Mouse (Mus musculus): ENCODE measurements around the gene Abcc2. TPM values are rescaled to one million over a fixed set of nuclear protein-coding genes. Genes with fewer than 3 reads are reported as not detected.
A peak's percentile ranks its signal among the peaks of the same experiment; 100 is the strongest.

Abcc2 gene
- total RNA-seq (2014; rRNA removed) (488 and 590 TPM in 2 replicates), polyA plus RNA-seq (2012; rRNA removed) (230 and 298 TPM in 2 replicates)

DNA sequence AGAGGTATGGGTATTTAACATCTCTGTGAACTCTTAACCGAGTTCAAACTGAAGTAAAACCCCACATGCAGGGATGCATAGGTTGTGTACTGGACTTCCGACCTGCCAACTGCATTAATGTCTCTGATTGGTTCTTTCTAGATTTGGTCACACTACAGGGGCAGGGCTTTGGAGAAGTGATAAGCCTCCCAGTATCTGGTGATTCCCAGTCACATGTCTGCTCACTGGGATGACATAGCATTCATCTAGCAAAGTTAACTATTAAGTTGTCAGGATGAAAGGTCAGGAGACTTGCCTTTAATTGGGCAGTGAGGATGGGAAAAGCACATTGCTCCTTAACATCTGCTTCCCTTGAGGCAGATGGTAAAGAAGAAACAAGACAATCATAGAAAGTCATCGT lies at the start of gene Abcc2:
Abcc2 (plus strand) TSS at position 213 of the 400 bp plus-strand sequence.
- peaks cover 17% of the 10 kb centered on the region for H3K4me1 ChIP-seq (ENCODE audit: control insufficient read depth, insufficient read depth, low read length)
- 22% methylated on average over 3 of the region's 3 CpGs for WGBS
- peak within 1 kb of the TSS; percentile 98 for H3K9ac ChIP-seq (ENCODE audit: low read depth, low read length)

DNA sequence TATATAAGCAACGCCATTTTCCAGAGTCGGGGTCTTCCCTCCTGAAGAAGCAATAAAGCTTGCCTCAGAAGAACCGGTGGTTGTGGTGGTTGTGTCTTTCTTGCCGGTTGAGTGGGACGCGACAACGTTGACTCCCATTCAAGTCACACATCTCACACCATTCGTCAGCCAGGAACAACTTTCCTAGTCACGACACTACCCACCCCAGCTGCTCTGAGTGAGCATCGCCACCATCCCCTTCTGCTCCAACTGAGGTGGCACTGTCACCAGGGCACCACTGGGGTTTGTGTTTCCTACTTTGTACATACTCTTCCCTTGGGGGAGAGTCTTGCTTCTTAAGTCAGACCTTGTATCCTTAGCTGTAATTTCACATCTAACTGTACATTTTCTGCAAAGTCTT lies 43.6 kb upstream of the Abcc2 start:
- H3K9ac ChIP-seq (ENCODE audit: low read depth, low read length) = no peak overlapping the region
- H3K4me3 ChIP-seq (ENCODE audit: insufficient read depth, low read depth, low read length) = no peak overlapping the region
- no peaks in the 10 kb centered on the region for H3K27me3 ChIP-seq (ENCODE audit: control insufficient read depth, insufficient read depth, low read length)

More for the DNA sequence above, at the start of gene Abcc2:
- Histone ChIP-seq H3K27ac (replicated peaks; ENCODE audit: insufficient read depth, low read depth, low read length) (peak within 1 kb of the TSS; percentile 95), H3K79me2 (ENCODE audit: control insufficient read depth, insufficient read depth, low read length) (peaks cover 10% of the 10 kb centered on the region; the same call in 1 of the 2 replicates), H3K27me3 (ENCODE audit: control insufficient read depth, insufficient read depth, low read length) (no peaks in the 10 kb centered on the region), H3K4me3 (ENCODE audit: insufficient read depth, low read depth, low read length) (peak within 1 kb of the TSS; percentile 78), H3K36me3 (ENCODE audit: control insufficient read depth, insufficient read depth, low read length) (peaks cover 26% of the 10 kb centered on the region)
- DNase-seq (ENCODE audit: extremely low read depth, low read depth, low spot score) = peak; percentile 100
- TF ChIP-seq POLR2A (IDR thresholded peaks at IDR 0.05; ENCODE audit: extremely low read depth, insufficient read depth, low read length) (no peak), CTCF (IDR thresholded peaks at IDR 0.05; ENCODE audit: low read depth, low read length) (no peak)

DNA sequence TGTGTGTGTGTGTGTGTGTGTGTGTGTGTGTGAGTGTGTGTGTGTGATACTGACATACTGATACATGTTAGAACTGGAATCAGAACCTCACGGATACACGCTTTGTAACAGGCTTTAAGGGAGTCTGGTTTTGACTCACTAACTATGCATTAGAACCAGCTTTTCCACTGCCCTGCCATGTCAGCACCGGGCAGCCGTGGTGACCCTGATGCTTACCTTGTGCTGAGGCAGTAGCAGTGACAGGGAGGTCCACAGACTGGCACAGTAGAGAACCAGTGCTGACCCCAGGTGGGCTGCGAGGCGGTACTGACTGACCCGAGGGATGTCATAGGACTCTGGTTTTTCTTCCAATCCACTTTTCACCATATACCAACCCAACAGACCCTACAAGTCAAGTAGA lies 38.6 kb upstream of the Abcc2 start:
- TF ChIP-seq CTCF (IDR thresholded peaks at IDR 0.05; ENCODE audit: low read depth, low read length) (no peak), POLR2A (IDR thresholded peaks at IDR 0.05; ENCODE audit: extremely low read depth, insufficient read depth, low read length) (no peak)
- 97% methylated on average over 7 of the region's 7 CpGs for WGBS
- Histone ChIP-seq H3K4me1 (ENCODE audit: control insufficient read depth, insufficient read depth, low read length) (no peaks in the 10 kb centered on the region), H3K9ac (ENCODE audit: low read depth, low read length) (no peak overlapping the region), H3K27me3 (ENCODE audit: control insufficient read depth, insufficient read depth, low read length) (no peaks in the 10 kb centered on the region), H3K27ac (replicated peaks; ENCODE audit: insufficient read depth, low read depth, low read length) (no peak overlapping the region), H3K79me2 (ENCODE audit: control insufficient read depth, insufficient read depth, low read length) (no peaks in the 10 kb centered on the region), H3K4me3 (ENCODE audit: insufficient read depth, low read depth, low read length) (no peak overlapping the region), H3K36me3 (ENCODE audit: control insufficient read depth, insufficient read depth, low read length) (peaks cover 66% of the 10 kb centered on the region)
- no peak for DNase-seq (ENCODE audit: extremely low read depth, low read depth, low spot score)

More for the DNA sequence above, 43.6 kb upstream of the Abcc2 start:
- no peaks in the 10 kb centered on the region for H3K79me2 ChIP-seq (ENCODE audit: control insufficient read depth, insufficient read depth, low read length)
- TF ChIP-seq POLR2A (IDR thresholded peaks at IDR 0.05; ENCODE audit: extremely low read depth, insufficient read depth, low read length) = no peak
- TF ChIP-seq CTCF (IDR thresholded peaks at IDR 0.05; ENCODE audit: low read depth, low read length) = no peak
- H3K27ac ChIP-seq (replicated peaks; ENCODE audit: insufficient read depth, low read depth, low read length) = no peak overlapping the region
- 96% methylated on average over 10 of the region's 10 CpGs for WGBS
- H3K4me1 ChIP-seq (ENCODE audit: control insufficient read depth, insufficient read depth, low read length) = no peaks in the 10 kb centered on the region
- no peak for DNase-seq (ENCODE audit: extremely low read depth, low read depth, low spot score)
- peaks cover 52% of the 10 kb centered on the region for H3K36me3 ChIP-seq (ENCODE audit: control insufficient read depth, insufficient read depth, low read length)

DNA sequence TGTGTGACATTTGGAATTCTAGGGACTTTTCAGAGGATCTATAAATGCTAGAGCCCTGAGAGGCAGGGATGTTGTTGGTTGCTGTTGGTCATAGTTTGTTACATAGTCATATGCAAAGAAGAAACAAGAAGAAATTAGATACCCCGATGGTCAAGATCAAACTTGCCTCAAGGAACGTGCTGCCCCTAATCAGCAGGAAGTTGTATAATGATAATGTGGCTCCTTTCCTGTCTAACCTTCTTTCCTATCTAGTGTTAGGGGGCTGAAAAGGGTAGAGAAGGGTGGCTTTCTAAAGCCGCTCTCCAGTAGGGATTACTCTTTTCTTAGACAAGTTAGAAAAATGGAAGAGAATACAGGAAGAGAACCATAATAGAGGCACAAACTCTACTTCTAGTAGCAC lies 36.3 kb upstream of the Abcc2 start:
- TF ChIP-seq POLR2A (IDR thresholded peaks at IDR 0.05; ENCODE audit: extremely low read depth, insufficient read depth, low read length) = no peak
- H3K4me1 ChIP-seq (ENCODE audit: control insufficient read depth, insufficient read depth, low read length) = no peaks in the 10 kb centered on the region
- H3K9ac ChIP-seq (ENCODE audit: low read depth, low read length) = no peak overlapping the region
- H3K36me3 ChIP-seq (ENCODE audit: control insufficient read depth, insufficient read depth, low read length) = peaks cover 62% of the 10 kb centered on the region
- WGBS = 86% methylated on average over 3 of the region's 3 CpGs
- H3K27me3 ChIP-seq (ENCODE audit: control insufficient read depth, insufficient read depth, low read length) = no peaks in the 10 kb centered on the region
- H3K4me3 ChIP-seq (ENCODE audit: insufficient read depth, low read depth, low read length) = no peak overlapping the region
- no peak overlapping the region for H3K27ac ChIP-seq (replicated peaks; ENCODE audit: insufficient read depth, low read depth, low read length)
- H3K79me2 ChIP-seq (ENCODE audit: control insufficient read depth, insufficient read depth, low read length) = no peaks in the 10 kb centered on the region
- DNase-seq (ENCODE audit: extremely low read depth, low read depth, low spot score) = no peak

DNA sequence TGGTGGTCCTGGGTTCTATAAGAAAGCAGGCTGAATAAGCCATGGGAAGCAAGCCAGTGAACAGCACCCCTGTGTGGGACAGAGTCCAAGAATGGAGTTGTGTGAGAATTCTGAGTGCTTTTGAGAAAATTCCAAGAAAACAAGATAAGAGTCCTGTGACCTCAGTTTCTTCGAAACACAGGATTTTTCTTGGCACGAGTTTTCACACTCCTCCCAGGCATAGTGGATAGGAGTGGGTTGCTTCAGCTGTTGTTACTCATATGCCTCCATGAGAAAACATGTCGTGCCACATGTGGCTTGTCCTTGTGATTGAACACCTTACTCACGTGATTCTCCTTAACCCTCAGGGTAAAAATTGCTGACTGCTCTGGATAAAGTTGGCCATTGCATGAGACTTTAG lies 34.1 kb upstream of the Abcc2 start:
- no peaks in the 10 kb centered on the region for H3K4me1 ChIP-seq (ENCODE audit: control insufficient read depth, insufficient read depth, low read length)
- H3K4me3 ChIP-seq (ENCODE audit: insufficient read depth, low read depth, low read length) = no peak overlapping the region
- H3K27ac ChIP-seq (replicated peaks; ENCODE audit: insufficient read depth, low read depth, low read length) = no peak overlapping the region
- 69% methylated on average over 4 of the region's 4 CpGs for WGBS
- no peaks in the 10 kb centered on the region; the same call in 1 of the 2 replicates for H3K79me2 ChIP-seq (ENCODE audit: control insufficient read depth, insufficient read depth, low read length)
- TF ChIP-seq POLR2A (IDR thresholded peaks at IDR 0.05; ENCODE audit: extremely low read depth, insufficient read depth, low read length) = no peak
- TF ChIP-seq CTCF (IDR thresholded peaks at IDR 0.05; ENCODE audit: low read depth, low read length) = no peak
- H3K9ac ChIP-seq (ENCODE audit: low read depth, low read length) = no peak overlapping the region
- no peak for DNase-seq (ENCODE audit: extremely low read depth, low read depth, low spot score)
- no peaks in the 10 kb centered on the region for H3K27me3 ChIP-seq (ENCODE audit: control insufficient read depth, insufficient read depth, low read length)
- peaks cover 50% of the 10 kb centered on the region; the same call in 1 of the 2 replicates for H3K36me3 ChIP-seq (ENCODE audit: control insufficient read depth, insufficient read depth, low read length)

DNA sequence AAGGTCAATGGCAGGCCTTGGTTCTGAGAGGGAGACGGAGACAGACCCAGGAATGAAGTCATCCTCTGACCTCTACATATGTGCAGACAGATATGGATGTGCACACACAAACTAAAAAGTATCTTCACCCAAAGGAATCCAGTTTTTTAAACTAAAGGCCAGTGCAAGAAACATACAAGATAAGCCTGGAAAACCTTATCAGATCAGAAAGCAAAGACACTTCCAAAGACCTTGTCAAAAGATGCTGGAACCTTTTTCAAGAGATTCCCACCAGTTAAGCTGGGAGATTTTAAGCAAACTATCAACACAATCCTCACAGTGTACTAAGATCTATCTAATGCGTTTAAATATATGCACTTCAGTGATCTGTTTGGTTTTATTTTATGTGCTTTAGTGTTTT lies 32.0 kb upstream of the Abcc2 start:
- DNase-seq (ENCODE audit: extremely low read depth, low read depth, low spot score) = no peak
- Histone ChIP-seq H3K4me1 (ENCODE audit: control insufficient read depth, insufficient read depth, low read length) (no peaks in the 10 kb centered on the region), H3K9ac (ENCODE audit: low read depth, low read length) (no peak overlapping the region), H3K79me2 (ENCODE audit: control insufficient read depth, insufficient read depth, low read length) (no peaks in the 10 kb centered on the region; the same call in 1 of the 2 replicates), H3K27ac (replicated peaks; ENCODE audit: insufficient read depth, low read depth, low read length) (no peak overlapping the region), H3K36me3 (ENCODE audit: control insufficient read depth, insufficient read depth, low read length) (peaks cover 40% of the 10 kb centered on the region; the same call in 1 of the 2 replicates), H3K4me3 (ENCODE audit: insufficient read depth, low read depth, low read length) (no peak overlapping the region), H3K27me3 (ENCODE audit: control insufficient read depth, insufficient read depth, low read length) (no peaks in the 10 kb centered on the region)
- 84% methylated on average over 2 of the region's 2 CpGs for WGBS
- TF ChIP-seq CTCF (IDR thresholded peaks at IDR 0.05; ENCODE audit: low read depth, low read length) (no peak), POLR2A (IDR thresholded peaks at IDR 0.05; ENCODE audit: extremely low read depth, insufficient read depth, low read length) (no peak)

All from liver, adult 2 months (tissue).